Comparison of ENCODE assay signal across 28 mouse cellular contexts in the genomic region with DNA sequence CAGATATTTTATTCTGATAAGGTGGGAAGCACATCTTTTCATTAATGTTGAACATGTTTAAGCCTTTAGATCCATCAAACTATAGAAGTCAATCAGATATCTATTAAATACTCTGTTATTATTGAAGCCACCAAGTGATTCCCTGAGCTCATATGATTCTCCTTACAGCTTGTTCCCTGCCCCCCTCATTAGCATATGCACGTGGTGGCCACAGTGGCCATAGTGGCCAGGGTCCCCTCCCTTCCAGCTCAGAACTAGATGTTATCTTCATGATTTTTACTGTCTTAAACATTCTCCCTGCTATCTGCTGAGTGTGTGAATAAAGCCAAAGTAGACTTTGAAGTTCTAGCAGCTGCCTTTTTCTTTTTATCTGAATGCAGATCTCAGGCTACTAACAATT. TPM values are rescaled to one million over a fixed set of nuclear protein-coding genes. Genes with fewer than 3 reads are reported as not detected.
DNase-seq lines count a peak whose midpoint lies in the region; ATAC-seq and TF ChIP-seq lines count a peak whose summit lies in the region.
"Had no signal": no experiment of that assay in that cellular context is flagged by ENCODE, and none has a peak within 500 bp of the region (broad histone marks: within the 10 kb centered on the region; RNA-seq: fewer than 3 reads in every experiment).

No protein-coding gene starts in this region.

- H3K9me3 ChIP-seq in forebrain, embryonic 12.5 days: no peaks in the 10 kb centered on the region
- H3K9me3 ChIP-seq in forebrain, embryonic 14.5 days (replicated peaks; ENCODE audit: control insufficient read depth, low read length): no peaks in the 10 kb centered on the region
- H3K9me3 ChIP-seq in midbrain, embryonic 12.5 days: no peaks in the 10 kb centered on the region
- 0 out of 2 replicates have a peak, but pooled peaks cover 3% of the 10 kb centered on the region for H3K9me3 ChIP-seq in midbrain, postnatal 0 days (ENCODE audit: low read length)
- H3K9me3 ChIP-seq in CH12.LX (replicated peaks; ENCODE audit: low read length): peaks cover 5% of the 10 kb centered on the region
- H3K9me3 ChIP-seq: embryonic facial prominence, embryonic 10.5 days; embryonic facial prominence, embryonic 13.5 days; heart, embryonic 12.5 days; heart, embryonic 15.5 days had no signal

- no peak for TF ChIP-seq EP300 in CH12.LX (IDR thresholded peaks at IDR 0.05; ENCODE audit: low read length)

- dilution Hi-C loops in CH12.LX (cut with MboI; ENCODE audit: extremely low pct_ligation_motif_present, extremely low pct_unique_long_range_greater_than_20kb, low sequenced_read_pairs): no loop called here

- H3K79me2 ChIP-seq in CH12.LX (replicated peaks; ENCODE audit: control insufficient read depth, extremely low read depth, insufficient read depth, poor library complexity, severe bottlenecking): no peaks in the 10 kb centered on the region

- H3K27me3 ChIP-seq in forebrain, embryonic 12.5 days: no peaks in the 10 kb centered on the region
- H3K27me3 ChIP-seq in forebrain, embryonic 14.5 days (replicated peaks; ENCODE audit: control insufficient read depth, insufficient read depth, low read length): no peaks in the 10 kb centered on the region
- H3K27me3 ChIP-seq in midbrain, embryonic 12.5 days: no peaks in the 10 kb centered on the region
- no peaks in the 10 kb centered on the region for H3K27me3 ChIP-seq in midbrain, postnatal 0 days (ENCODE audit: insufficient read depth, low read length)
- no peaks in the 10 kb centered on the region for H3K27me3 ChIP-seq in CH12.LX (replicated peaks)
- H3K27me3 ChIP-seq: embryonic facial prominence, embryonic 13.5 days; heart, embryonic 12.5 days; heart, embryonic 15.5 days had no signal

- no peak overlapping the region for H3K9ac ChIP-seq in forebrain, embryonic 12.5 days
- H3K9ac ChIP-seq in forebrain, embryonic 14.5 days (ENCODE audit: low read length): no peak overlapping the region
- no peak overlapping the region for H3K9ac ChIP-seq in midbrain, embryonic 12.5 days (replicated peaks)
- H3K9ac ChIP-seq in midbrain, postnatal 0 days (replicated peaks; ENCODE audit: low read length, poor library complexity, severe bottlenecking): no peak overlapping the region
- no peak overlapping the region for H3K9ac ChIP-seq in CH12.LX (ENCODE audit: insufficient read depth, low read depth)
- H3K9ac ChIP-seq: embryonic facial prominence, embryonic 13.5 days; heart, embryonic 12.5 days; heart, embryonic 15.5 days; hindbrain, embryonic 14.5 days had no signal

- no peak for TF ChIP-seq POLR2A in CH12.LX (IDR thresholded peaks at IDR 0.05; ENCODE audit: low read depth, low read length)

- ATAC-seq in forebrain, embryonic 12.5 days (ENCODE audit: low FRiP score): peak; percentile 61; the same call in 1 of the 2 replicates
- ATAC-seq in forebrain, embryonic 14.5 days: no peak
- ATAC-seq in midbrain, embryonic 12.5 days (ENCODE audit: low FRiP score, low read depth): peak; percentile 80
- no peak for ATAC-seq in midbrain, postnatal 0 days (ENCODE audit: low FRiP score)
- ATAC-seq: activated CD4-positive, CD25-positive, alpha-beta regulatory T cell, adult 4 months; hindbrain, postnatal 0 days; inflammation-experienced regulatory T-cells, adult 6 months; intestine, embryonic 16.5 days had no signal

- no peak for TF ChIP-seq CTCF in midbrain, postnatal 0 days (IDR thresholded peaks at IDR 0.05)
- TF ChIP-seq CTCF in CH12.LX (conservative IDR thresholded peaks at IDR 0.05 in 1 of 2, IDR thresholded peaks at IDR 0.05 in 1 of 2; ENCODE audit: low read depth in 2 of 2, low read length in 2 of 2): no peak

- no peak overlapping the region for H3K27ac ChIP-seq in forebrain, embryonic 12.5 days
- H3K27ac ChIP-seq in forebrain, embryonic 14.5 days (ENCODE audit: low read depth, low read length): no peak overlapping the region
- H3K27ac ChIP-seq in midbrain, embryonic 12.5 days (replicated peaks): no peak overlapping the region
- no peak overlapping the region for H3K27ac ChIP-seq in midbrain, postnatal 0 days (ENCODE audit: low read depth, low read length)
- no peak overlapping the region for H3K27ac ChIP-seq in CH12.LX (ENCODE audit: insufficient read depth, low read depth)
- H3K27ac ChIP-seq: embryonic facial prominence, embryonic 10.5 days; embryonic facial prominence, embryonic 13.5 days; heart, embryonic 15.5 days; hindbrain, embryonic 14.5 days; hindbrain, postnatal 0 days had no signal

- H3K4me1 ChIP-seq in forebrain, embryonic 12.5 days: peaks cover 9% of the 10 kb centered on the region
- H3K4me1 ChIP-seq in forebrain, embryonic 14.5 days (ENCODE audit: control insufficient read depth, insufficient read depth, low read length): peaks cover 8% of the 10 kb centered on the region
- peaks cover 9% of the 10 kb centered on the region for H3K4me1 ChIP-seq in midbrain, embryonic 12.5 days
- no peaks in the 10 kb centered on the region for H3K4me1 ChIP-seq in midbrain, postnatal 0 days (ENCODE audit: insufficient read depth, low read length)
- peaks cover 0 to 13% of the 10 kb centered on the region in 2 experiments; a peak in 2 of 4 replicates for H3K4me1 ChIP-seq in CH12.LX (ENCODE audit: control insufficient read depth in 1 of 2, insufficient read depth in 2 of 2)
- H3K4me1 ChIP-seq: embryonic facial prominence, embryonic 10.5 days; embryonic facial prominence, embryonic 13.5 days; heart, embryonic 12.5 days; heart, embryonic 15.5 days had no signal

- TF ChIP-seq RAD21 in CH12.LX (IDR thresholded peaks at IDR 0.05; ENCODE audit: low read depth, low read length): no peak

- 6% methylated on average over 1 of the region's 1 CpGs for WGBS in forebrain, embryonic 12.5 days
- WGBS in forebrain, embryonic 14.5 days: 3% methylated on average over 1 of the region's 1 CpGs
- 9% methylated on average over 1 of the region's 1 CpGs for WGBS in midbrain, embryonic 12.5 days
- 0% methylated on average over 1 of the region's 1 CpGs for WGBS in midbrain, postnatal 0 days

- no peak overlapping the region for H3K4me3 ChIP-seq in forebrain, embryonic 12.5 days (replicated peaks)
- no peak overlapping the region for H3K4me3 ChIP-seq in forebrain, embryonic 14.5 days (ENCODE audit: low read depth, low read length)
- H3K4me3 ChIP-seq in midbrain, embryonic 12.5 days: no peak overlapping the region
- no peak overlapping the region for H3K4me3 ChIP-seq in midbrain, postnatal 0 days (ENCODE audit: low read depth, low read length)
- H3K4me3 ChIP-seq in CH12.LX (replicated peaks in 1 of 3; ENCODE audit: low read depth in 2 of 3, low read length in 2 of 3, poor library complexity in 1 of 3): no peak overlapping the region
- H3K4me3 ChIP-seq: embryonic facial prominence, embryonic 10.5 days; embryonic facial prominence, embryonic 13.5 days; erythroblast, embryonic 14.5 days; heart, embryonic 12.5 days; heart, embryonic 15.5 days had no signal

- no peak for DNase-seq in forebrain, embryonic 14.5 days (ENCODE audit: low spot score)
- no peak for DNase-seq in midbrain, postnatal 0 days (ENCODE audit: low spot score)
- DNase-seq in CH12.LX (ENCODE audit: extremely low read depth): no peak
- DNase-seq in lung, adult 18-20 months: no peak
- DNase-seq: adrenal gland, adult 8-10 months; adrenal gland, postnatal 25 days; B cell, adult 2 months; cerebellum, adult 11-12 months; cerebellum, adult 8-10 months; cerebellum, postnatal 10 days; cerebellum, postnatal 36 days; embryo, embryonic 11 days; gastrocnemius, postnatal 25 days; heart, adult 18-20 months; heart, postnatal 10 days; heart, postnatal 4 days had no signal

- in situ Hi-C loops in CH12.LX (cut with MboI; ENCODE audit: low pct_ligation_motif_present, low pct_unique_long_range_greater_than_20kb, low sequenced_read_pairs): no loop called here

- no peaks in the 10 kb centered on the region for H3K36me3 ChIP-seq in forebrain, embryonic 12.5 days (replicated peaks)
- no peaks in the 10 kb centered on the region for H3K36me3 ChIP-seq in forebrain, embryonic 14.5 days (ENCODE audit: control insufficient read depth, insufficient read depth, low read length)
- H3K36me3 ChIP-seq in midbrain, embryonic 12.5 days: no peaks in the 10 kb centered on the region
- no peaks in the 10 kb centered on the region for H3K36me3 ChIP-seq in midbrain, postnatal 0 days (ENCODE audit: insufficient read depth, low read length)
- H3K36me3 ChIP-seq in CH12.LX (replicated peaks in 1 of 2; ENCODE audit: control insufficient read depth in 1 of 2, insufficient read depth in 1 of 2, low read length in 1 of 2): no peaks in the 10 kb centered on the region
- H3K36me3 ChIP-seq: embryonic facial prominence, embryonic 10.5 days; embryonic facial prominence, embryonic 13.5 days; heart, embryonic 12.5 days; heart, embryonic 15.5 days had no signal

- no peak overlapping the region for H3K4me2 ChIP-seq in forebrain, embryonic 12.5 days
- H3K4me2 ChIP-seq in forebrain, embryonic 14.5 days (ENCODE audit: low read length): no peak overlapping the region
- no peak overlapping the region for H3K4me2 ChIP-seq in midbrain, embryonic 12.5 days (replicated peaks)
- no peak overlapping the region for H3K4me2 ChIP-seq in midbrain, postnatal 0 days (ENCODE audit: low read depth, low read length, poor library complexity, severe bottlenecking)
- no peak overlapping the region for H3K4me2 ChIP-seq in CH12.LX (ENCODE audit: insufficient read depth, low read depth, poor library complexity, severe bottlenecking)
- H3K4me2 ChIP-seq: embryonic facial prominence, embryonic 13.5 days; heart, embryonic 12.5 days; heart, embryonic 15.5 days; hindbrain, embryonic 14.5 days had no signal

TF ChIP-seq in CH12.LX, 34 proteins besides CTCF, POLR2A, EP300 and RAD21:
- peak; percentile 79 for TF ChIP-seq BHLHE40 (IDR thresholded peaks at IDR 0.05; ENCODE audit: low read depth, low read length)
- TF ChIP-seq NRF1 (IDR thresholded peaks at IDR 0.05; ENCODE audit: low read depth, low read length): no peak

RNA-seq across cellular contexts. Expression of a gene that starts 17.3 kb away (rescaled TPM):
- polyA plus RNA-seq in forebrain, embryonic 12.5 days (2016; fragmentation: Nextera tagmentation; extraction: Ambion mirVana): 27.9 and 31.0 TPM in 2 replicates
- 36.8 and 38.9 TPM in 2 replicates for polyA plus RNA-seq in forebrain, embryonic 14.5 days (2014; fragmentation: Nextera tagmentation; extraction: Ambion mirVana)
- polyA plus RNA-seq in midbrain, embryonic 12.5 days (2016; fragmentation: Nextera tagmentation; extraction: Ambion mirVana): 27.4 and 31.1 TPM in 2 replicates
- total RNA-seq in midbrain, postnatal 0 days (2014; rRNA removed): 25.8 and 37.5 TPM in 2 replicates
- 25.4 and 27.1 TPM in 2 replicates for polyA plus RNA-seq in midbrain, postnatal 0 days (2015; fragmentation: Nextera tagmentation; extraction: Ambion mirVana)
- total RNA-seq in CH12.LX (2012; rRNA removed) (42.3 and 45.7 TPM in 2 replicates), CH12.LX (2014; rRNA removed) (152 and 180 TPM in 2 replicates)
- 66.4 and 68.7 TPM in 2 replicates for polyA plus RNA-seq in CH12.LX (2012; ENCODE audit: insufficient read length, low read depth)

Comparison
In these comparisons a context has a peak if more than half of its experiments do, and no peak if none do; other contexts are left out.
1. ATAC-seq: peak in forebrain, embryonic 12.5 days (single experiment) and midbrain, embryonic 12.5 days (single experiment); none in forebrain, embryonic 14.5 days (single experiment) and midbrain, postnatal 0 days (single experiment).